Mouse (Mus musculus): ENCODE data around the gene Osbp2. TPM values are rescaled to one million over a fixed set of nuclear protein-coding genes. Genes with fewer than 3 reads are reported as not detected.

Gene Osbp2
- total RNA-seq, 4 experiments from 2014 or later: 105 to 126 (median 115) TPM

Other genes with a start within 250 kb of the Osbp2 start
- gene Morc2a, start 214.7 kb downstream of the Osbp2 start, total RNA-seq (2022): 10 to 100 TPM; 39.4 to 41.7 (median 40.8) TPM
- gene 4921536K21Rik, start 31.2 kb upstream of the Osbp2 start, total RNA-seq (2022): under 1 TPM; 0.21 to 0.86 (median 0.57) TPM
- 10 to 100 TPM; 17.5 to 19.6 (median 18.1) TPM for gene Dusp18, start 31.3 kb upstream of the Osbp2 start, total RNA-seq (2022)
- 10 to 100 TPM; 17.3 to 20.6 (median 19.9) TPM for gene Slc35e4, start 50.8 kb upstream of the Osbp2 start, total RNA-seq (2022)
- 10 to 100 TPM; 17.0 to 37.4 (median 23.1) TPM for gene Tcn2, start 68.3 kb upstream of the Osbp2 start, total RNA-seq (2022)
- 10 to 100 TPM; 38.5 to 47.9 (median 41.2) TPM for gene Pes1, start 100.1 kb upstream of the Osbp2 start, total RNA-seq (2022)
- gene 4930556J24Rik, start 112.9 kb upstream of the Osbp2 start, total RNA-seq (2022): not detected
- 10 to 100 TPM; 11.1 to 12.4 (median 12.1) TPM for gene Gal3st1, start 119.7 kb upstream of the Osbp2 start, total RNA-seq (2022)
- gene Sec14l4, start 167.6 kb upstream of the Osbp2 start, total RNA-seq (2022): 1 to 10 TPM in 1 of 4 experiments, under 1 TPM in 3; 0.23 to 1.0 (median 0.37) TPM
- gene Sec14l3, start 200.9 kb upstream of the Osbp2 start, total RNA-seq (2022): 1 to 10 TPM; 1.0 to 1.7 (median 1.4) TPM
- gene Mtfp1, start 231.5 kb upstream of the Osbp2 start, total RNA-seq (2022): 10 to 100 TPM; 67.7 to 84.0 (median 72.4) TPM

Data from left cerebral cortex, adult 8-10 months (tissue).